ENCODE assay signal across 8 mouse cellular contexts in the genomic region with DNA sequence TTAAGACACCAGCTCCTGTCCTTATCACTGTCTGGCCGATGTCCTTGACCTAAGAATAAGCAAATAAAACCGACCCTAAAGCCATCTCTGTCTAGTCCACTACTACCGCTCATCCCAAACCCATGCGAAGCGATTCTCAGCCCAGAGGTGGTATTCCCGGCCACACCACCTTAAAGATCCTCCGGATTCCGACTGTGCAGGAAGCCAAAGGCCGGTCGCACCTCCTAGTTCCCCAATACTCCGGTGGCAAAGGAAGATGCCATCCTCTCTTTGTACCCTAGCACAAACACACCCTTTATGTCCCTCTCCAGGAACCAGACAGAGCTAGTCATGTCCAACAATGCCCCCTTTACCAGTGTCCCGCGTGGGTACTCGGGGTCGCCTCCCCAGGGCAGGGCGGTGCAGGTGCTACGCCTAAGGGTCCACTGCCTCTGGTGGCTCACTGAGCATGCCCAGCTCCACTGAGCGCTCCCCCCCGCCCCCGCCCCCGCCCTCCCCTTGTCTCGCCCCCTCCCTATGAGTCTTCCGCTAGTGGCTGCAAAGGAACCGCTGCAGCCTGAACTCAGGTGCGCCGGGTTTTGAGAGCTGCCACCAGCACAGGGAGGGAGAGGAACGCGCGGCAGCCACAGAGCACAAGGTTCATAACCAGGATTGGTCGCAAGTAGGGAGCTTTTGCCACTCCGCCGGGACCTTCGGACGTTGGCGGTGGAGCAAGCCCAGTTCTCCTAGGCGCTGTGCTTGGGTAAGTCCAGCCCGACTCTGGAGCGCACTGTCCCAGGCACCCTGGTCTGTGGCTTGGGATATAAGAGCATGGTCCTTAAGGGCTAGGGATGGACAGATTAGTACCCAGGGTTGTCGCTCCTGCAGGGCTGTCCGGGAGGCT. TPM values are rescaled to one million over a fixed set of nuclear protein-coding genes. Genes with fewer than 3 reads are reported as not detected.
A peak's percentile ranks its signal among the peaks of the same experiment; 100 is the strongest.
DNase-seq lines count a peak whose midpoint lies in the region; ATAC-seq and TF ChIP-seq lines count a peak whose summit lies in the region.

A gene (plus strand): TSS at position 512 of the 883 bp plus-strand sequence.

- no peaks in the 10 kb centered on the region for H3K9me3 ChIP-seq in lung, embryonic 14.5 days (ENCODE audit: low read depth, low read length)
- H3K9me3 ChIP-seq in neural tube, embryonic 13.5 days: no peaks in the 10 kb centered on the region

- H3K27ac ChIP-seq in lung, embryonic 14.5 days (ENCODE audit: low read depth): no peak within 1 kb of the TSS
- peak within 1 kb of the TSS; percentile 94 for H3K27ac ChIP-seq in left cerebral cortex, adult 2 months
- H3K27ac ChIP-seq in neural tube, embryonic 13.5 days (replicated peaks): peak within 1 kb of the TSS; percentile 62

- H3K4me2 ChIP-seq in lung, embryonic 14.5 days: peak within 1 kb of the TSS; percentile 65
- peak within 1 kb of the TSS; percentile 66 for H3K4me2 ChIP-seq in neural tube, embryonic 13.5 days

- peak within 1 kb of the TSS; percentile 33 for H3K4me3 ChIP-seq in lung, embryonic 14.5 days (ENCODE audit: low read depth, low read length)
- H3K4me3 ChIP-seq in left cerebral cortex, adult 2 months: peak within 1 kb of the TSS; percentile 65
- peak within 1 kb of the TSS; percentile 61 for H3K4me3 ChIP-seq in neural tube, embryonic 13.5 days

- H3K4me1 ChIP-seq in lung, embryonic 14.5 days (ENCODE audit: insufficient read depth): 0 out of 2 replicates have a peak, but pooled peaks cover 3% of the 10 kb centered on the region
- H3K4me1 ChIP-seq in neural tube, embryonic 13.5 days (replicated peaks): peaks cover 15% of the 10 kb centered on the region

- 1% methylated on average over 40 of the region's 40 CpGs for WGBS in lung, embryonic 14.5 days
- 2% methylated on average over 40 of the region's 40 CpGs for WGBS in neural tube, embryonic 13.5 days

- no peak for TF ChIP-seq CTCF in lung, embryonic 14.5 days (IDR thresholded peaks at IDR 0.05; ENCODE audit: low read depth)
- TF ChIP-seq CTCF in left cerebral cortex, adult 2 months (IDR thresholded peaks at IDR 0.05): no peak; the same call in none of the 2 replicates

- H3K36me3 ChIP-seq in lung, embryonic 14.5 days (ENCODE audit: insufficient read depth): no peaks in the 10 kb centered on the region
- H3K36me3 ChIP-seq in neural tube, embryonic 13.5 days: no peaks in the 10 kb centered on the region

- intact Hi-C loops in left cerebral cortex, adult 2 months (cut with DNase I): loop anchor here (10.0 kb wide), 4 partner anchors 193 to 1193 kb away; no protein-coding TSS in a partner anchor

- peaks cover 30% of the 10 kb centered on the region for H3K27me3 ChIP-seq in lung, embryonic 14.5 days (ENCODE audit: insufficient read depth, low read length)
- peaks cover 29% of the 10 kb centered on the region for H3K27me3 ChIP-seq in neural tube, embryonic 13.5 days

- H3K9ac ChIP-seq in lung, embryonic 14.5 days: 0 out of 2 replicates have a peak within 1 kb of the TSS, but pooled peaks have one; percentile 3
- H3K9ac ChIP-seq in neural tube, embryonic 13.5 days: peak within 1 kb of the TSS; percentile 73

- DNase-seq in lung, embryonic 14.5 days: peak; percentile 26
- no peak for DNase-seq in lung, postnatal 36 days
- peak; percentile 80 to 81 for DNase-seq in cerebellum, postnatal 14 days
- peak; percentile 57 to 71 for DNase-seq in frontal cortex, postnatal 10 days (ENCODE audit: low spot score in 2 of 2)
- DNase-seq in left cerebral cortex, adult 2 months (ENCODE audit: extremely low spot score in 1 of 2, low spot score in 2 of 2): peak; percentile 67 to 68
- no peak for DNase-seq in T-cell, adult 2 months (ENCODE audit: low spot score)
- DNase-seq in thymus, postnatal 0 days (ENCODE audit: low spot score): no peak

- ATAC-seq in lung, embryonic 14.5 days (ENCODE audit: insufficient read depth): peak; percentile 78
- ATAC-seq in neural tube, embryonic 13.5 days (ENCODE audit: low read depth): peak; percentile 93

RNA-seq across cellular contexts. Expression of the gene that starts here (rescaled TPM):
- 2.8 and 3.1 TPM in 2 replicates for polyA plus RNA-seq in lung, embryonic 14.5 days (2014; fragmentation: Nextera tagmentation; extraction: Ambion mirVana)
- 10 to 100 TPM; 63.9 to 69.4 TPM for total RNA-seq in left cerebral cortex, adult 2 months (2021)
- polyA plus RNA-seq in neural tube, embryonic 13.5 days (2015; fragmentation: Nextera tagmentation; extraction: Ambion mirVana): 24.7 and 26.0 TPM in 2 replicates
- polyA plus RNA-seq in thymus, postnatal 0 days (2015; fragmentation: Nextera tagmentation; extraction: Ambion mirVana): 0.12 and 0.16 TPM in 2 replicates

Comparison
In these comparisons a context has a peak if more than half of its experiments do, and no peak if none do; other contexts are left out.
1. DNase-seq: peak in lung, embryonic 14.5 days (single experiment), cerebellum, postnatal 14 days (2 of 2), frontal cortex, postnatal 10 days (2 of 2) and left cerebral cortex, adult 2 months (2 of 2); none in lung, postnatal 36 days (single experiment), T-cell, adult 2 months (single experiment) and thymus, postnatal 0 days (single experiment).
2. Peak in every context shown above with its lines, with median percentiles within 50 percentile points of each other: H3K4me3 ChIP-seq.